ENCODE assay signal across 8 mouse cellular contexts in the genomic region with DNA sequence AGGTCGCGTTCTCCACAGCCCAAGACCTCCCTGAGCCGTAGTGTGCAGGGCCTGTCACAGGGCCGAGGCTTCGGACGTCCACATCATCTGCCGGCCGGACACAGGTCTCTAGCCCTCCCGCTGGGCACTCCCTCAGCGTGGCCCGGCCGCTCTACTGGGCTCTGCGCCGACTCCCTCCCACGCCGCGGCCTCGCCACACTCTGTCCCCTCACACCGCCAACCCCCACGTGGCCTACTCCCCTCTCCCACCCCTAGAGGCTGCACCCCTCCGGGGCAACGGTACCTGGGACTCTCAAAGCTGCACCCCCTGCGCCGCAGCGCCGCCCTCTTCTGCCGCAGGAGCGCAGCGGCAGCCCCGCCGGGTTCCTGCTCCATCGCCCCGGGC. TPM values are rescaled to one million over a fixed set of nuclear protein-coding genes. Genes with fewer than 3 reads are reported as not detected.
DNase-seq lines count a peak whose midpoint lies in the region; ATAC-seq and TF ChIP-seq lines count a peak whose summit lies in the region.

No protein-coding gene starts in this region.

- no peak; the same call in 1 of the 2 replicates for ATAC-seq in cerebellum, adult (ENCODE audit: insufficient number of reproducible peaks, low FRiP score, low TSS enrichment)
- peak; percentile 21 for ATAC-seq in intestine, embryonic 16.5 days
- peak; percentile 1; the same call in 1 of the 2 replicates for ATAC-seq in neutrophil, adult 5-6 weeks (ENCODE audit: extremely low read depth, insufficient number of reproducible peaks, low FRiP score, poor library complexity, severe bottlenecking)

- no peaks in the 10 kb centered on the region; the same call in 1 of the 2 replicates for H3K36me3 ChIP-seq in testis, adult 2 months (ENCODE audit: control insufficient read depth, insufficient read depth, low read length)
- no peaks in the 10 kb centered on the region for H3K36me3 ChIP-seq in intestine, embryonic 16.5 days (ENCODE audit: control insufficient read depth, insufficient read depth, low read length)

- TF ChIP-seq CTCF in testis, adult 2 months (IDR thresholded peaks at IDR 0.05; ENCODE audit: control insufficient read depth, insufficient read depth, insufficient replicate concordance, low read depth, low read length) = no peak

- H3K4me1 ChIP-seq in testis, adult 2 months (ENCODE audit: control insufficient read depth, insufficient read depth, low read length) = peaks cover 14% of the 10 kb centered on the region
- peaks cover 9% of the 10 kb centered on the region for H3K4me1 ChIP-seq in intestine, embryonic 16.5 days (ENCODE audit: control insufficient read depth, insufficient read depth, low read length)

- no peaks in the 10 kb centered on the region for H3K27me3 ChIP-seq in testis, adult 2 months (ENCODE audit: control insufficient read depth, insufficient read depth, low read length)
- peaks cover 3% of the 10 kb centered on the region; the same call in 1 of the 2 replicates for H3K27me3 ChIP-seq in intestine, embryonic 16.5 days (replicated peaks; ENCODE audit: control insufficient read depth, insufficient read depth, low read length)

- DNase-seq in cerebellum, adult 11 months = peak; percentile 77
- no peak for DNase-seq in testis, postnatal 14 days (ENCODE audit: low spot score)
- DNase-seq in natural killer cell, adult 2 months (ENCODE audit: low spot score in 2 of 2) = no peak
- DNase-seq in right cerebral cortex, postnatal 25 days = no peak

- H3K4me2 ChIP-seq in intestine, embryonic 16.5 days (ENCODE audit: low read depth, low read length) = peak overlapping the region; percentile 99

- H3K4me3 ChIP-seq in testis, adult 2 months (ENCODE audit: control insufficient read depth, low read depth, low read length) = peak overlapping the region; percentile 94
- H3K4me3 ChIP-seq in intestine, embryonic 16.5 days (ENCODE audit: low read length) = peak overlapping the region; percentile 84

- no peaks in the 10 kb centered on the region for H3K9me3 ChIP-seq in intestine, embryonic 16.5 days (ENCODE audit: control insufficient read depth, low read length)

- H3K9ac ChIP-seq in intestine, embryonic 16.5 days (ENCODE audit: low read depth, low read length) = peak overlapping the region; percentile 79

- WGBS in intestine, embryonic 16.5 days = 0% methylated on average over 33 of the region's 33 CpGs

- H3K27ac ChIP-seq in testis, adult 2 months (ENCODE audit: control insufficient read depth, insufficient read depth, low read depth, low read length) = peak overlapping the region; percentile 62
- H3K27ac ChIP-seq in intestine, embryonic 16.5 days (ENCODE audit: low read length) = no peak overlapping the region

- TF ChIP-seq POLR2A in testis, adult 2 months (IDR thresholded peaks at IDR 0.05; ENCODE audit: control insufficient read depth, low read depth, low read length) = no peak

RNA-seq across cellular contexts. Expression of a gene that starts 1.3 kb away (rescaled TPM):
- 46.5 and 54.3 TPM in 2 replicates for polyA plus RNA-seq in testis, adult 2 months (2012; rRNA removed)
- 8.7 and 10.2 TPM in 2 replicates for polyA plus RNA-seq in intestine, embryonic 16.5 days (2015; fragmentation: Nextera tagmentation; extraction: Ambion mirVana)
- 0.25 and 2.2 TPM in 2 replicates for total RNA-seq in neutrophil, adult 5-6 weeks (2017)
